Mouse (Mus musculus) kidney, adult 9 months (tissue): ENCODE measurements around the gene Efemp2.

ENCODE experiments used
- DNase-seq: peaks from one replicate; pipeline ENCODE4 v3.0.0; 2022

The Efemp2 gene

DNA sequence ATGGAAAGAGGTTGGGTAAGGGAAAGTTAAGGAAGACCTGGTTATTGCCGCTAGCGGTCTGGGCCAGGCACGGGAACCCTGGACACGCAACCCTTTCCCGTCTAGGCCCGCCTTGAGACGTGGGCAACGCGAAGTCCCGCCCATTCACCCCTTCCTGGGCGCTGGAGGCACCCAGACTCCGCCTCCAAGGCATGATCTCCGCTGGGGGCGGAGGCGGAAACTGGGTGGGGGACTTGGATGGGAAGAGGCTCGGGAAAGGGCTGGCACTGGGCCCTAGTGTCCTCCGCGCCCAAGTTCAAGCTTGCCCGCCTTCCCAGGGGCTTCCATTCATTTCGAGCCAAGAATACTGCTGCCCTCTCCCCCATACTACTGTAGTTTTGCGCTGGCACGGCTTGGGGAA lies at the start of gene Efemp2:
Gene Efemp2 (plus strand): TSS at position 235 of the 400 bp plus-strand sequence.
- DNase-seq, result peak; percentile 75

DNA sequence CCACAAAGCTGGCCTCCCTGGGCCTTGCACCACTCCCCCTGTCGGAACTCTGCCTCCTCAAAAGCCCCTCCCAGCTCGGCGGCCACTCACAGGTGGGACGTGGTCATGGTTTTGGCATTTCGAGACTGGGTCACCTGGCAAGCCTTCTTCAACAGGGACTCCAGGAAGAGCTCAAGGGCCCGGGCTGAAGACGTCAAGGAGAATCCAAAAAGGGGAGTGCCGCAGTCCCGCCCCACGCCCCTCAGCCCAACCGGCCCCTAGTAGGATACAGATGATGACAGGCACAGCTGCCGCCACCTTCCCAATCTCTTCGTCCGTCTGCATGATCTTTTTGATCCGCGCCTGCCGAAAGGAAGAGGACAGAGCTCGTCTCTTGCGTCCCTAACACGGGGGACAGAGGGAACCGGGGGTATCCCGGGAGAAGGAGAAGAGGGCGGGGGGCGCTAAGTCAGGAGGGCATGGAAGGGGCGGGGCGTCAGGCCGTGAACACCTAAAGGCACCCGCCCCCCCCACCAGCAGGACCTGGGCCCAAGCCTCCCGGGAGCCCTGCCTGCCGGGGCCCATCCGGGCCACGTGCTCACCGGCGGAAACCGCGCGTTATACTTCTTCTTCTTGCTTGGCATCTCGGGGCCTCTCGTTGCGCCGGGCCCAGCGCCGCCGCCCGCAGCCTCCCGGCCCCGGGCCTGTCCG lies 49.5 kb upstream of the Efemp2 start:
- peak; percentile 74 for DNase-seq

DNA sequence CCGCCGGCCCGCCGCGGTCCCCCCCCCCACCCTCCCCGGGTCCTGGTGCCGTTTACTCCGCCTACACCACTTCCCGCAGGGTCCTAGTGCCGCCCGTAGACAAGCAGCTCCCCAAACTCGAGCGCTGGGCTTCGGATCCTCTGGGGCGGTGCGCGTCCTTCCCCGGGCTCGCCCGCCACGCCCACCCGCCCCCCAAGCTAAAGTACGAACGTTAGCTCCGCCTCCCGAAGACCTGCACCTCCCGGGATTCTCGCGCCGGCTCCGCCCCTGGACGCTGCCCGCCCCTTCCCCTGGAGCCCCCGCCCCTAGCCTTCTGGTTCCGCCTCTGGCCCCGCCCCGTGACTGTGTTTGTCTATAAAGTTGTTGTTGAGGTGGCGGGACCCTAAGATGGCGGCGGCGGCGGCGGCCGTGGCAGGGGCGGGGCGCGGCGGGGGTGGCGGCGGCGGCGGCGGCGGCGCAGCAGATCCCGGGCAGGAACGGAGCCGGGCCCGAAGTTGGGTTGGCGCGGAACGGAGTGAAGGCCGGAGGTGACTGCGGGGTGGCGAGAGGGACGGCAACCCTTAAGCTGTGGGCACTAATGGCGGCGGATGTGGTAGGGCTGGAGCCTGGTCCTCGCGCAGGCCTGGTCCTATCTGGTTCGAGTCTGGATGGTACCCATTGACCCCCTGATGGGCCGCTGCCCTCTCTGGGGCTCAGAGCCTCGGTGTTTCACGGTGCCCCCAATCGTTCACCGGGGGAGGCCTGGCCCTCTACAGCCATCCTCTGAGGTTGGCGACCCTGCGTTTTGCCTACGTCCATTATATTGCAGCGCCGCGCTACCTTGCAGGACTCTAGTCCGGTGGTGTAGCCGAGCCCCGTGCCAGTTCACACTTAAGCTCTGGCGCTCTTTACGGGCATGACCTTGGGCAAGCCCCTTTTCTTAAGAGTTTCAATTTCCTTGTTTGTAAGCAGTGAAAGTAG lies 48.7 kb upstream of the Efemp2 start, which contains the start of the genes Drap1 and AI837181:
Gene Drap1 (minus strand): TSS at position 198 of the 960 bp plus-strand sequence.
Gene AI837181 (plus strand): TSS at position 363 of the 960 bp plus-strand sequence.
- DNase-seq, result peak; percentile 90

DNA sequence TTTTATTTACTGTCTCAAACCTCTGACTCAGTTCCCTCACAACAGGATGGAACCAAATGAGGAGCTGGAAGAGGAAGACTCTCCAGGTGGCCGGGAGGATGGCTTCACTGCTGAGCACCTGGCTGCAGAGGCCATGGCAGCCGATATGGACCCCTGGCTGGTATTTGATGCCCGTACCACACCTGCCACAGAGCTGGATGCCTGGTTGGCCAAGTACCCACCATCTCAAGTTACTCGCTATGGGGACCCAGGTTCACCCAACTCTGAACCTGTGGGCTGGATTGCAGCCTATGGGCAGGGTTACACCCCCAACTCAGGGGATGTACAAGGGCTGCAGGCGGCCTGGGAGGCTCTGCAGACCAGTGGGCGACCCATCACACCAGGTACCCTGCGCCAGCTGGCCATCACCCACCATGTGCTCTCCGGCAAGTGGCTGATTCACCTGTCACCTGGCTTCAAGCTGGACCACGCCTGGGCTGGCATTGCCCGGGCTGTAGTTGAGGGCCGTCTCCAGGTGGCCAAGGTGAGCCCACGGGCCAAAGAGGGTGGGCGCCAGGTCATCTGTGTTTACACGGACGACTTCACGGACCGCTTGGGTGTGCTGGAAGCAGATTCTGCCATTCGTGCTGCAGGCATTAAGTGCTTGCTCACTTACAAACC lies 47.7 kb upstream of the Efemp2 start:
- peak; percentile 27 for DNase-seq

DNA sequence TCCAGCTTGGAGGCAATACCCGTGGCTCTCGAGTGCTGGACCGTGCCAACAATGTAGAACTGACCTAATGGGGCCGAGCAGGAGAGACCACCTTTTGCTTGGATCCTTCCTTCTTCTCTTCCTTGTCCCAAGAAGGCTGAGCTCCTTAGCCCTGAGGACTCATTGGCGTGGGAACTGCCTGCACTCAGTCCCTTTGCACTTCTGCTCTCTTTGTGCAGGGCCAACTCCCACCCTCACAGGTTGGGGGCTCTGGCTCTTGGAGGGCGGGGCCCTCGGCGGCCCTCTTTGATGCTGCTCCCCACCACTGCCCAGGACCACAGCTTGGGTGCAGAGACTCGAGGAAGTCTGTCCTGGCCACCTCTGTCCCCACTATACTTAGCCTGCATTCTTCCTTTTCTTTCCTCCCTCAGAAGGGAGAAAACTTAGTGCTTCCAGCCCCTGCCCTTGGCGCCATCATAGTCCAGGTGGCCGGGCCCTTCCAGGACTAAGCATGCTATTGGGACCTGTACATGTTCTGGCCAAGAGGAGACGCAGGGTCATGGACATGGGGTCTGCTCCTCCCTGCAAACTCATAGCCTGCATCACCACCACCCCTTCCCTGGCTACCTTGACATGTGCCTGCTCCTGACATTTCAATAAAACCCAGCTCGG lies 47.0 kb upstream of the Efemp2 start:
- peak; percentile 26 for DNase-seq

DNA sequence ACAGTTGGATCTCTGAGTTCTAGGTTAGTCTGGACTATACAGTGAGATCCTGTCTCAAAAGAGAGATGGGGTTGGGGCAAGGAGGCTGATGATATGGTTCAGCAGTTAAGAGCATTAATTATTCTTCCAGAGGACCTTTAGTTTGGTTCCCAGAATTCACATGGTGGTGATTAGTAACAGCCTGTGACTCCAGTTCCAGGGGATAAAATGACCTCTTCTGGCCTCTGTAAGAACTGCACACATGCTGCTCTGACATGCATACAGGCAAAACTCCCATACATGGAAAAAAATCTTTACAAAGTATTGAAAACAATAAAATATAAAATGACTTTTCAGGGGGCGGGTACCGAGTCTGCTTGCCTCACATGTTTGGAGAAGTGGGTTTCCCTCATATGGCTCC lies 45.7 kb upstream of the Efemp2 start:
- peak; percentile 76 for DNase-seq

DNA sequence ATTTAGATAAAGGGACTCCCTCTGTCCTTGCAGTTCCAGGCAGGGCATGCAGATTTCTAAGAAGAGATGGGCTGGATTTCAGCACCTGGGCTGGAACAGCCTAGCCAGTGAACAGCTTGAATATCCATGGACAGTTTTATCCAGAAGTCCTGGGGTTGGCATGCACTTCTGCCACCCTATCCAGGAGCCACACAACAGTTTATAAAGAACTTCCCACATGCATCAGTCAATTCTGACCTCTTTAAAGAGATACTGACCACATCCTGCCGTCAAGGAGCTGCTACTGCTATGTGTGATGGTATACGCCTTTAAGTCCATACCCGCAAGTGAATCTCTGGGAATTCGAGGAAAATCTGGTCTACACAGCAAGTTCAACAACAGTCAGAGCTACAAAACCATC lies 44.5 kb upstream of the Efemp2 start:
- DNase-seq, result no peak

DNA sequence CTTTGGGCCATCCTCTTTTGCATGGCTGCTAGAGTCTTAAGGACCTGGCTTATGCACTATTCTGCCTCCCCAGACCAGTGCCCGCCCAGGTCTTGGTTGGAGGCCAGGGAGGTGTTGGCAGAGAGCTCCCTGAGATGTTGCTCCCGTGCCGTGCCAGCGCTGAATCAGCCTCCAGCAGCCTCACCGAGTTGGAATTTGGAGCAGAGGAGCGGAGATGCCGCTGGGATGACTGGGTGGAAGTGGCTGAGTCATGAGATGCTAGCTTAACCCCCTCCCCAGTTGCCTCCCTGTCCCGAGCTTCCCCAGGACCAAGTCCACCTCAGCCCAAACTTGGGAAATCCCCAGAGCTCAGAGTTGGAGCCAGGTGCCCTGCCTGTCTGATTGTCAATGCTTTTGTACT lies 43.9 kb upstream of the Efemp2 start:
- DNase-seq, result peak; percentile 88

DNA sequence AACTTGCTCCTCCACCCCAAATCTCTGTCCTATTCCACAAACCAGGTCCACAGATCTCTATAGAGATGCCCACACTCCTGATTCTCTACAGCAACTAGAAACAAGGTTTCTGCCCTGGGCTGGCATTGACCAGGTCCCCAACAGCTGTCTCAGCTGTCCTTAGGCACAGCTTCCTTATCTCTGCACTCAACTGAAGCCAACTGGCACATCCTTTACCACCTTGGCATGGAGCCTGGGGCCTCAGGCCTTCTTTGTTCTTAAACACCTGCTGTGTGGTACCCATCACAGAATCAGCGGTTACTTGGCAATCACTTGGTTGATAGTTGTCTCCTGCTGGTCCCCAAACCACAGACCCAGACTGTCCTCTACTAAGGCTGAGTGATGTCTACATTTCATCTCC lies 43.3 kb upstream of the Efemp2 start:
- DNase-seq, result peak; percentile 13

DNA sequence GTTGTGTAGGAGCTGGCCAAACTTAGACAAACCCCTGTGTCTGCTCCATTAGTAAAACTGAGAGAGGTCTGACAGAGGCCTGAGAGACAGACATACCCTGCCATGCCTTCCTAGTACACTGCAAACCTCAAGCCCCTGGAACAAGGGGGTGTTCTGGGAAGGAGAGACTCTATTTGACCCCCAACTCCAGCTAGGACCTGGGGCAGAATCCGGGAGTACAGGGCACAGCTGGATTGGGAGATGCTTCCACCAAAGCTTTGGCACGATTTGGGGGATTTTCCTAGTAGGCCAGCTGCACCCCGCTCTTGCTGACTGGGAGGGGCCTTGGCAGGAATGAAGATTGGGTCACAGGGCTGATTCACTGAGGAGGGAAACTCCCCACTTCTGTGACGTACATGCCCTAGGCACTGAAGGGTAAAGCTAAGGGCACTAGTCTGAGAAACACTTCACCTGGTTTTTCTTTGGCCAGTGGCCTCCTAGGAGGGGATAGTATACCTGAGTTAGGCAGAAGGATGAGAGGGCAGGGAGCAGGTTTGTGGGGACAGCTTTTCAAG lies 41.8 kb upstream of the Efemp2 start:
- peak; percentile 13 for DNase-seq

DNA sequence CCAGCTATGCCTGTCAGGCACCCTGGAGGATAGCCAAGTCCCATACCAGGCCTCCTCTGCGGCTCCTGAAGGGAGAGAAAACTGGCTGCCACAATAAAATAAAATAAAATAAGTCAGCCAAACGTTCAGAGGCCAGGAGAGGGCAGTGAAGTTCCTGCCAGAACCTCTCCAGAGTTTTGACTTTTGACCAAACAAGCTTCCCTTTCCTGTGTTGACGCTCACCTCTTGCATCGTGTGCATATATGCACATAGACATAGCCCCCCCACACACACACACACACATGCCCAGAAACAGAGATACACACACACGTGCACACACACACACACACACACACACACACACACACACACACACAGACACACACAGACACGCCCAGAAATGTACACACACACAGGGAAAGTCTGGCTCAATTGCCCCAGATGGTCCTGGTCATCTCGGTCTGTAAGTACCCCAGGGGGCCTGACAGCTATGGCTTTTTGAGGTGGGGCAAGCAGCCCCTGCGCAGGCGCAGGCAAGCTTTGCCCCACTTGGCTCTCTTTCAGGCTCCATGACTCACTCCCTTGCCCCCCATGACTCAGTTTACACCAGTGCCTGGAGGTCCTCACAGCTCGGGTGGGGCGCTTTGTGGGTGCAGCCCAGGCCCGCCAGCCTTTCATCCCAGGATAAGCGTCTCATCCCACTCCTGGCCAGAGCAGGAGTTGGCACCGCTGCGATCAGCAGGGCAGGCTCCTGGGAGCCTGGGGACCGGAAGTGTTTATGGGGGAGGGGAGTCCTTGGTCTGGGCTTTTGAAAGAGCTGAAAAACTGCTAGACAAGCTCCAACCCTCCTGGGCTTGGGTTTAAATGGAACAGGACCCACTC lies 40.5 kb upstream of the Efemp2 start:
- DNase-seq, result peak; percentile 81

DNA sequence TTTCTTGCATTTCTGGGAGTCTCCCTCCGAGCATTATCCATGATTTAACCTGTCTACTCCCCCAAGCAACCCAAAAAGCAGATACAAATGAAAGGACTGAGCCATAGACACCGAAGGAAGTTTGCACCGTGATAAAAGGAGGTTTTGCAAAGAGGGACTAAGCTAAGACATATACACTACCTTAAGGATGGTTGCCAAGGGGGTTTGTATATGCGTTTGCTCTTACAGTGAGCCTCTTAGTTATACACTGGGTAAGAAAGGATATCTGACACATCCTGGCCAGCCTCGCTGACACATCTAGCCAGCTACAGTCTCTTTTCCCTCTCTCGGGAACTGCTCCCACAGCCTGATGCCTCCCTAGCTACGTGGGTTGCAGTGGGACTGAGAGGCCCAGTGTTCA lies 39.8 kb upstream of the Efemp2 start:
- no peak for DNase-seq

DNA sequence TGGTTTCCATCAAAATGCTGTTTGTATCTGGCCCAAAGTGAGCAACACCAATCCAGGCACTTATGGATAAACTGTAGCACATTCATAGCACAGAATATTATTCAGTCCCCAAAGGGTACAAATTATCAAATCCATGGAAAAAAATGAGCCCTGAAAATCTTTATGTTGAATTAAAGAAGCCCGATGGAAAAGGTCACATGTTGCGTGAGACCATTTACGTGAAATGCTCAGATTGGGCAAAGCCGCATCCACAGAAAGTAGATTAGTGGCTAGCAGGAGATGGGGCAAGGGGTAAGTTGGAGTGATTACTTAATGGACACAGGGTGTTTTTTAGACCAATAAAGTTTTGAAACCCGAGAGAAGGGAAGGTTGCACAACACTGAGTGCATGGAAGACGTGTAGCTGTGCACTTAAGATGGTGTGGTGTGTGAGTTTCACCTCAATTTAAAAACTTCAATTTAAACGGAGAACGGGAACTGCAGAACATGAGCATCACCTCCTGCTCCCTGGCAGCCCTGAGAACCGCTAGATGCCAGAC lies 29.3 kb upstream of the Efemp2 start:
- no peak for DNase-seq

DNA sequence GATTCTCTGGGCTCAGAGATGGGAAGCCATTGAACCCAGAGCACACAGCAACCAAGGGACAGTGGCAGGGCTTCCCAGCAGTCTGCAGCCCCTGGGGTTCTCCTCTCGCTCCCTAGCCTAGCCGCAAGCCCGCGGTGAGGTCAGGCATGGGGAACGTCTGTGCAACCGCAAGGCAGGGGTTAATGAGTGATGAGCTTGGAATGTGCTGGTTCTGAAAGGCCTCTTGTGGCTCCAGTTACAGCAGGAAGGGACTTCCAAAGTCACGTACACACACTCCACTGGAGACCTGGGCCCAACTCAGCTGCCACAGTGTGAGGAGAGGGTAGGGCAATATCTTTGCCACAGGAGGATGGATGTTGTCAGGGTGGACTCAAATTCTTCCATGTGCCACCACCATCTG lies 28.8 kb upstream of the Efemp2 start:
- DNase-seq, result peak; percentile 69

DNA sequence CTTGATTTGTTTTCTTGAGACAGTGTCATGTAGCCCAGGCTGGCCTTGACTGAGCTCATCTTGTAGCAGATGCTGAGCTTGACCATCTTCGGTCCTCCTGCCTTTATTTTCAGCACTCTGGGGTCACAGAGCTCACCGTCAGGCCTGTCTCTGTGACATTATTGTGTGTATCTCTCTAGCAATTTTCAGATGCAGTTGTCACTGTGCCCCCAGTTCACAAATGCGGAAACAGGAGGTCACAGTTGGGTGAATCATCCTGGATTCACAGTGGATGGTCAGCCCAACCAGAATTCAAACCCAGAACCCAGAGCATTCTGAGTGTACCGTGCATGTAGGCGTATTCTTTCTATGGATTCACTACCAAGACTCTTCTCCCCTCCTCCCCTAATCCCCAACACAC lies 28.0 kb upstream of the Efemp2 start:
- no peak for DNase-seq

DNA sequence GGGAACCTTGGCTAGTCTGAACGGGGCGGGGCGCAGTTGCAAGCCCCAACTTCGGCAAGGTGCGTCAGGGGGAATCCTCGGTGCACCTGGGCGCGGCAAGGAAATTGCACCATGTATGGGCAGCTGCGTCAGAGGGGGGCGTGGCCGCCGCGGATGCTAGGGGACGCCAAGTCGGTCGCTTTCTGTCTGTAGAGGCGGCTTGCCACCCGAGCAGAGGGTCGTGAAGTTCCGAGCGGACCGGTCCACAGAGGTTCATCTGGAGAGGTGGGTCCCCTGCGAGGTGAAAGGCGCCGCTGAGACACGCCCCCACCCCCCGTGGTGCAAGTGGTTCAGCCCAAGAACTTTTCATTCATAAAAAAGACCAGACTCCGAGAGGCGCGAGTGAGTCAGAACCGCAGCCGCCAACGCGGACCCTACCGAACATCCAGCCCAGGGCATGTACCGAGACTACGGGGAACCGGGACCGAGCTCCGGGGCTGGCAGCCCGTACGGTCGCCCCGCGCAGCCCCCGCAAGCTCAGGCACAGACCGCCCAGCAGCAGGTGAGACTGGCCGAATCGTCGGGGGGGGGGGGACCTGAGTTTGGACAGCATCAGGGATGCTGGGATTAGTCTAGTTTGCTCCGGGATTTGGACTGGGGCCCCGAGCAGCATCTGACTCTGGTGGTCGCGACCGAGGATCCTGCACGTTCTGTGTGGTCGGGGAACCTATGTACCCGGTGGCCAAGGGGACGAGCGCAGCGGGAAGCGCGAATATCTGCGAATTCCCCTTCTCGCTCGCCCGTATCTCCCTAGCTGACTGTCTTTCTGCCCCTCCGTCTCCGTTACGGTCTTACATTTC lies 26.0 kb upstream of the Efemp2 start, which contains the start of gene Fosl1:
Gene Fosl1 (plus strand): TSS at position 33 of the 839 bp plus-strand sequence.
- peak; percentile 56 for DNase-seq

DNA sequence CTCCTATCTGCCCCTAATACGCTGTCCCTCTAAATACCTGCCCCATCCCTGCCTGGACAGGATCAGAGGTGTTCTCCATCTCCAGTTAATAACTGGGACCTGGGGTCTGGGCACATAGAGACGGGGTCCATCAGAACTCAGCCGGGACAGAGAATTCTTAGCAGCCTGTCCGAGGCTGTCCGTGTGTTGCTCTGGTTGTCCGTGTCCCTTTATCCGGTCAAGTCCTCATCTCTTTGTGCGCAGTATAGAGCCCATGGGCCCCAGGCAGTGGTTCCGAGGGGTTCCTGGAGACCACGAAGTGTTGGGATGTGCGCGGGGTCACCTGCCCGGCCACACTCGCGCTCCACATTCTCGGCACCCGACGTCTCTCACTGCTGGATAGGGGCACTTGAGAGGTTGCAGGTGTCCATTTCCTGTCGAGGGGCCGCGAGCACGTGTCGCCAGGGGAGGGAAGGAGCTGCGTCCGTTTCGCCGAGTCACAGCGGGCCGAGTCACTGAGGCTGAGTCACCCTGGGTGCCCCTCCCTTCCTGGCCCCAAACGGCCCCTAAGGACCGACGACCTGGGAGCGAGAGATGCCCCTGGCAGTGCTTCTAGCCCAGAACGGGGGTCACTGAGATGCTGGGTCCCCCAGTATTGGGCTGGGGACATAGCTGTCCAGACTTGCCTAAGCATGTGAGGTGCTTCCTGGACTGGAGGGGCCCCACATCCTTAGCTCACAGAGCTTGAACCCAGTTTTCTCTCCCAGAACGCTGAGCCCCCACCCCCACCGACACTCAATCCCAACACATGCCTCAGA lies 25.2 kb upstream of the Efemp2 start:
- no peak for DNase-seq

DNA sequence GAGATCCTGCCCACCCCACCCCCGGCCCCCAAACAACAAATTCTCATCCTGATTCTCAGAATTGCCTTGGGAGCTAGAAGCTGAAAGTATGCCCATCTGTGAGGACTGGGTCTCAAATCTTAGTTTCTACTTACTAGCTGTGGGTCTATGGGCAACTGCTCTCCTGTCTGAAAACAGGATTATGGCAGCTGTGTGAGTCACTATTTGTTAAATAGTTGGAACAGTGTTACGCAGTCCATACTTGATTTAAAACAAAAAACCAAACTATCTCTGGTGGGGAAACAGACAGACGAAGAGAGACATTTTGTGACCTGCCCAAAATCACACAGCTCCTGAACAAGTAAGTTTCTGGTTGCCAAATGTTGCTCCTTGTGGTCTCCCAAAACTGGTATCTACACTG lies 24.1 kb upstream of the Efemp2 start:
- no peak for DNase-seq

DNA sequence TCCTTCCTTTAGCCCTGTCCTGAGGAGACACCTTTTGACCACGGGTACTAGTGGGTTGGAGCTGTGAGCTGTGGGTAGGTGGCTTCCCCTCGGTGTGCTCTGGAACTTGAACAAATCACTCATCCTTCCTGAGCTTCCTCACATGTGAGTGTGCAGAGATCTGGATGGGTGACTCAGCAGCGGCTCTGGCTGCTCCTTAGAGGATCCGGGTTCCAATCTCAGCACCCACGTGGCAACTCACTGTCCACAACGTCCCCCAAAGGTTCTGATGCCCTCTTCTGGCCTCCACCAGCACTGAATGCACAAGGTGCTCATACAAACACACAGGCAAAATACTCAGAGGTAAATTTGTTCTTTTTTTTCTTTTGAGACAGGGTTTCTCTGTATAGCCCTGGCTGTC lies 22.0 kb upstream of the Efemp2 start:
- DNase-seq, result no peak
